Mouse (Mus musculus): ENCODE data around the gene Cd9. TPM values are rescaled to one million over a fixed set of nuclear protein-coding genes. Genes with fewer than 3 reads are reported as not detected.

Gene Cd9
- polyA plus RNA-seq, 1 experiment from 2014 or later, result 168 TPM

DNA sequence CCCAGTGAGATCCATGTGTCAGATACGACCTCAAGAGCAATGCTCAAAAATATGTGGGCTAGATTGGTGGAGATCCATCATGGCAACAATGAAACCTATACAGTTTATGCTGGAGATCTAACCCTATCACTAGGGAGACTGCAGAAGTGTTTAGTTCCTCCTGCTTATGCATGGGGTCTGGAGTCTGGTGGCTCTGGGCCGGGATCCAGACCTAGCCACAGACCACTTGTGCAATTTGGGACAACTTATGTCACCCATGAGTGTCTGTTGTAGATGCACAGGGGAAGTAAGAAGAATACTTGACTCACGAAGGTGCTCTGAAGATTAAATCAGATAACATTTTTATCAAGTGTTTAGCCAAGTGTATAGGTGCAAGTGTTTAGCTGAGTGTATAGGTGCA, 15.2 kb upstream of the Cd9 start:
- ATAC-seq (ENCODE audit: low read depth), result no peak
- 43% methylated on average over 3 of the region's 3 CpGs for WGBS (ENCODE audit: insufficient replicate concordance)
- H3K27me3 ChIP-seq (ENCODE audit: control insufficient read depth, insufficient read depth, low read depth, low read length), result no peaks in the 10 kb centered on the region

GRCm38 (mm10) chr6:125506427-125506826, 11.8 kb upstream of the Cd9 start:
- Histone ChIP-seq H3K9ac (ENCODE audit: low read depth, low read length) (no peak overlapping the region), H3K36me3 (ENCODE audit: control insufficient read depth, insufficient read depth) (no peaks in the 10 kb centered on the region), H3K27ac (ENCODE audit: low read length) (no peak overlapping the region), H3K9me3 (replicated peaks; ENCODE audit: control insufficient read depth, low read length) (no peaks in the 10 kb centered on the region), H3K4me3 (ENCODE audit: low read depth, low read length) (no peak overlapping the region), H3K27me3 (ENCODE audit: control insufficient read depth, insufficient read depth, low read depth, low read length) (no peaks in the 10 kb centered on the region), H3K4me2 (ENCODE audit: low read depth, low read length) (no peak overlapping the region), H3K4me1 (ENCODE audit: control insufficient read depth, low read depth, low read length) (no peaks in the 10 kb centered on the region)
- no peak for ATAC-seq (ENCODE audit: low read depth)
- WGBS (ENCODE audit: insufficient replicate concordance), result 82% methylated on average over 4 of the region's 4 CpGs

More for the DNA sequence above, 15.2 kb upstream of the Cd9 start:
- Histone ChIP-seq H3K27ac (ENCODE audit: low read length) (no peak overlapping the region), H3K4me2 (ENCODE audit: low read depth, low read length) (no peak overlapping the region), H3K36me3 (ENCODE audit: control insufficient read depth, insufficient read depth) (no peaks in the 10 kb centered on the region), H3K4me3 (ENCODE audit: low read depth, low read length) (no peak overlapping the region), H3K4me1 (ENCODE audit: control insufficient read depth, low read depth, low read length) (peaks cover 17% of the 10 kb centered on the region), H3K9ac (ENCODE audit: low read depth, low read length) (no peak overlapping the region), H3K9me3 (replicated peaks; ENCODE audit: control insufficient read depth, low read length) (no peaks in the 10 kb centered on the region)

GRCm38 (mm10) chr6:125504622-125505355, 10.2 kb upstream of the Cd9 start:
- WGBS (ENCODE audit: insufficient replicate concordance), result 45% methylated on average over 3 of the region's 3 CpGs
- Histone ChIP-seq H3K4me1 (ENCODE audit: control insufficient read depth, low read depth, low read length) (no peaks in the 10 kb centered on the region; the same call in 1 of the 2 replicates), H3K36me3 (ENCODE audit: control insufficient read depth, insufficient read depth) (no peaks in the 10 kb centered on the region), H3K9ac (ENCODE audit: low read depth, low read length) (no peak overlapping the region), H3K9me3 (replicated peaks; ENCODE audit: control insufficient read depth, low read length) (no peaks in the 10 kb centered on the region), H3K27me3 (ENCODE audit: control insufficient read depth, insufficient read depth, low read depth, low read length) (no peaks in the 10 kb centered on the region), H3K27ac (ENCODE audit: low read length) (no peak overlapping the region), H3K4me2 (ENCODE audit: low read depth, low read length) (no peak overlapping the region), H3K4me3 (ENCODE audit: low read depth, low read length) (no peak overlapping the region)
- no peak for ATAC-seq (ENCODE audit: low read depth)

GRCm38 (mm10) chr6:125503186-125503802, 8.7 kb upstream of the Cd9 start:
- ATAC-seq (ENCODE audit: low read depth), result no peak
- Histone ChIP-seq H3K27ac (ENCODE audit: low read length) (no peak overlapping the region), H3K27me3 (ENCODE audit: control insufficient read depth, insufficient read depth, low read depth, low read length) (no peaks in the 10 kb centered on the region), H3K9me3 (replicated peaks; ENCODE audit: control insufficient read depth, low read length) (no peaks in the 10 kb centered on the region), H3K4me1 (ENCODE audit: control insufficient read depth, low read depth, low read length) (no peaks in the 10 kb centered on the region; the same call in 1 of the 2 replicates), H3K9ac (ENCODE audit: low read depth, low read length) (no peak overlapping the region), H3K36me3 (ENCODE audit: control insufficient read depth, insufficient read depth) (no peaks in the 10 kb centered on the region), H3K4me3 (ENCODE audit: low read depth, low read length) (no peak overlapping the region), H3K4me2 (ENCODE audit: low read depth, low read length) (no peak overlapping the region)
- WGBS (ENCODE audit: insufficient replicate concordance), result 73% methylated on average over 11 of the region's 11 CpGs

DNA sequence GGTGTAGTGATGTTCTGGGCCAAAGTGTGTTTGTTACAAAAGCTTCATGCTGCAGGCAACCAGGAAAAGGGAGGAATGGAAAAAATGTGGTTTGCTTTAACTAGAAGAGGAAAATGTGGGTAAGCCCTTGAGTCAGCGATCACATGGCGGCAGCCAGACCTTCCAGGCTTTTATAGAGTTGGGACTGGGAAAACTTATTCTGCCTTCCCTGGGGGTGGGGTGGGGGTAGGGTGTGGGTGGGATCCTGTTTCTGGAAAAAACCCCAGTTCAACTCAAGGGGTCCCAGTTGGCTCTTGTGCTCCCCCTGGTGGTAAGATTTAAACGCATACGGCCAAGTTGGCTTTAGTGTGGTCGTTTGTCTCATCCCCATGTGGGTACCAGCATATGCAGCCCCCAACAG, 3.5 kb upstream of the Cd9 start:
- no peak overlapping the region for H3K4me2 ChIP-seq (ENCODE audit: low read depth, low read length)
- no peak overlapping the region for H3K27ac ChIP-seq (ENCODE audit: low read length)
- peaks cover 5% of the 10 kb centered on the region for H3K4me1 ChIP-seq (ENCODE audit: control insufficient read depth, low read depth, low read length)
- ATAC-seq (ENCODE audit: low read depth), result no peak
- WGBS (ENCODE audit: insufficient replicate concordance), result 28% methylated on average over 5 of the region's 5 CpGs
- no peak overlapping the region for H3K4me3 ChIP-seq (ENCODE audit: low read depth, low read length)
- no peaks in the 10 kb centered on the region for H3K9me3 ChIP-seq (replicated peaks; ENCODE audit: control insufficient read depth, low read length)
- no peaks in the 10 kb centered on the region for H3K36me3 ChIP-seq (ENCODE audit: control insufficient read depth, insufficient read depth)
- H3K27me3 ChIP-seq (ENCODE audit: control insufficient read depth, insufficient read depth, low read depth, low read length), result peaks cover 19% of the 10 kb centered on the region
- H3K9ac ChIP-seq (ENCODE audit: low read depth, low read length), result no peak overlapping the region

DNA sequence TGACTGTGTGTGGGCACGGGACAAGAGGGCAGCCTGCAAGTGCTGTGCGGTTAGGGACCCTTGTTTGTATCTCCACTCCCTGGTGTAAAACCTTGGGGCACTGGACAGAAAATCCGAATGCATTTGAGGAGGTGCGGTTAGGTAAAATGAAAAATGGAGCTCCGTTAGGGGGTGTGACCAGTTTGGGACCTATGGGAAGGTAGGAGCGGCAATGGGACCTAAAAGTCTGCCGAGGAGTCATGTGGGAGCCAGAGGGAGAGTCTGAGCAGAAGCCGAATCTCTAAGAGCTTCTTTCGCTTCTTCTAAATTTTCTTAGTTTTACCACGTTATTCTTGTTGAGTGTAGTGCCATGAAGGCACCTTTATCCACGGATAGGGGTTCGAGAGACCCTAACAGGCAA, 1.8 kb upstream of the Cd9 start:
- WGBS (ENCODE audit: insufficient replicate concordance), result 69% methylated on average over 12 of the region's 12 CpGs
- no peaks in the 10 kb centered on the region for H3K36me3 ChIP-seq (ENCODE audit: control insufficient read depth, insufficient read depth)
- no peak overlapping the region for H3K27ac ChIP-seq (ENCODE audit: low read length)

DNA sequence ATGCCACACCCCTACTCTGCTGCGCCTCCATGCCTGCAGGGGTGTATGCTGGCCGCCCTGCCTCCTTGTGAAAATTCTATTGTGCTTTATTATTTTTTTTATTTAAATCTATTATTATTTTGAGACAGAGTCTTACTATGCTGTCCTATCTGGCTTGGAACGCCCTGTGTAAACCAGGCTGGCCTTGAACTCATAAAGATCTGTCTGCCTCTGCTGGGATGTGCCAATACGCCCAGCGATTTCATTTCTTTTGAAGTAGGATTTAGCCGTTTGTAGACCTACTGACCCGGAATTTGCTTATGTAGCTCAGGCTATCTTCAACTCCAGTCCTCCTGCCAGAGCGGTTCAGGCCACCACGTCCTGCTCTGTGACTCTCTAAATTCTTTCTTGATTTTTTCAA, 770 bp upstream of the Cd9 start:
- Histone ChIP-seq H3K4me2 (ENCODE audit: low read depth, low read length) (no peak overlapping the region; the same call in 1 of the 2 replicates), H3K4me3 (ENCODE audit: low read depth, low read length) (no peak overlapping the region), H3K36me3 (ENCODE audit: control insufficient read depth, insufficient read depth) (no peaks in the 10 kb centered on the region), H3K4me1 (ENCODE audit: control insufficient read depth, low read depth, low read length) (peaks cover 12% of the 10 kb centered on the region), H3K27me3 (ENCODE audit: control insufficient read depth, insufficient read depth, low read depth, low read length) (peaks cover 23% of the 10 kb centered on the region), H3K27ac (ENCODE audit: low read length) (no peak overlapping the region), H3K9ac (ENCODE audit: low read depth, low read length) (no peak overlapping the region), H3K9me3 (replicated peaks; ENCODE audit: control insufficient read depth, low read length) (no peaks in the 10 kb centered on the region)
- WGBS (ENCODE audit: insufficient replicate concordance), result 60% methylated on average over 9 of the region's 9 CpGs
- no peak for ATAC-seq (ENCODE audit: low read depth)

More for the DNA sequence above, 1.8 kb upstream of the Cd9 start:
- Histone ChIP-seq H3K4me1 (ENCODE audit: control insufficient read depth, low read depth, low read length) (peaks cover 10% of the 10 kb centered on the region), H3K9ac (ENCODE audit: low read depth, low read length) (no peak overlapping the region), H3K9me3 (replicated peaks; ENCODE audit: control insufficient read depth, low read length) (no peaks in the 10 kb centered on the region), H3K4me2 (ENCODE audit: low read depth, low read length) (no peak overlapping the region), H3K27me3 (ENCODE audit: control insufficient read depth, insufficient read depth, low read depth, low read length) (peaks cover 23% of the 10 kb centered on the region), H3K4me3 (ENCODE audit: low read depth, low read length) (no peak overlapping the region)
- no peak for ATAC-seq (ENCODE audit: low read depth)

GRCm38 (mm10) chr6:125493147-125493546, 1.4 kb downstream of the Cd9 start:
- no peak overlapping the region for H3K27ac ChIP-seq (ENCODE audit: low read length)
- no peaks in the 10 kb centered on the region; the same call in 1 of the 2 replicates for H3K36me3 ChIP-seq (ENCODE audit: control insufficient read depth, insufficient read depth)
- no peaks in the 10 kb centered on the region for H3K9me3 ChIP-seq (replicated peaks; ENCODE audit: control insufficient read depth, low read length)
- peak overlapping the region; percentile 67 for H3K4me3 ChIP-seq (ENCODE audit: low read depth, low read length)
- H3K4me1 ChIP-seq (ENCODE audit: control insufficient read depth, low read depth, low read length), result peaks cover 17% of the 10 kb centered on the region
- H3K27me3 ChIP-seq (ENCODE audit: control insufficient read depth, insufficient read depth, low read depth, low read length), result peaks cover 23% of the 10 kb centered on the region
- peak overlapping the region; percentile 66; the same call in 1 of the 2 replicates for H3K9ac ChIP-seq (ENCODE audit: low read depth, low read length)
- peak overlapping the region; percentile 60 for H3K4me2 ChIP-seq (ENCODE audit: low read depth, low read length)
- WGBS (ENCODE audit: insufficient replicate concordance), result 32% methylated on average over 5 of the region's 5 CpGs
- ATAC-seq (ENCODE audit: low read depth), result no peak

- Histone ChIP-seq H3K27ac (ENCODE audit: low read length) (no peak overlapping the region), H3K36me3 (ENCODE audit: control insufficient read depth, insufficient read depth) (no peaks in the 10 kb centered on the region; the same call in 1 of the 2 replicates), H3K4me1 (ENCODE audit: control insufficient read depth, low read depth, low read length) (peaks cover 17% of the 10 kb centered on the region), H3K9me3 (replicated peaks; ENCODE audit: control insufficient read depth, low read length) (no peaks in the 10 kb centered on the region), H3K4me2 (ENCODE audit: low read depth, low read length) (peak overlapping the region; percentile 60), H3K9ac (ENCODE audit: low read depth, low read length) (no peak overlapping the region), H3K27me3 (ENCODE audit: control insufficient read depth, insufficient read depth, low read depth, low read length) (peaks cover 23% of the 10 kb centered on the region), H3K4me3 (ENCODE audit: low read depth, low read length) (peak overlapping the region; percentile 67)
- 44% methylated on average over 6 of the region's 6 CpGs for WGBS (ENCODE audit: insufficient replicate concordance)
- no peak for ATAC-seq (ENCODE audit: low read depth)
Observed at GRCm38 (mm10) chr6:125492664-125493063, 1.9 kb downstream of the Cd9 start.

All from liver, embryonic 16.5 days (tissue).